Comparison of ENCODE assay signal across 8 mouse cellular contexts in the genomic region with DNA sequence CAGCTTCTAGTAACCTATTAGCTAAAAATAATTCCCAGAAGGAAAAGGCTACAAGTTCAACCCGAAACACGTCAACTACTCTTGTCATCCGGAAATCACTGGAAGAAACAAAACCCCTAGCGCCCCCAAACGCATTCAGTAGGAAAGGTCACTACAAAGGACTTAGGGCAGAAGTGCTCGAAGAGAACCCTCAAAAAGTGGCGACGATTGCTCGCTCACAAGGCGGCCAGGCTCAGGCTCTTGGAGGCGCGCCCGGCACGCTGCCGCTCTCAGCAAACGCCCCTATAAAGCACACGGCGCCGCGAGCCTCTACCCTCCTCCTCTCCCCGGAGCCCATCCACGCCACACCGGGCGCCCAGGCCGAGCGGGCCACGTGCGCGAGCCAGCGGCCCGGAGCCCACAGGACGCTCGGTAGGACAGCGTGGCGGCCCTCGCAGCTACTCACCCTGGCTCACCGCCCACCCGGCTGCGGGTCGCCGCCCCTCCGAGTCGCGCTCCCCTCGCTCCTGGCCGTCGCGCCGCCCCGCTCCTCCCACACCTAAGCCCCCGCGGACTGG. TPM values are rescaled to one million over a fixed set of nuclear protein-coding genes. Genes with fewer than 3 reads are reported as not detected.
DNase-seq lines count a peak whose midpoint lies in the region; ATAC-seq and TF ChIP-seq lines count a peak whose summit lies in the region.

No protein-coding gene starts in this region.

- H3K9me3 ChIP-seq in liver, embryonic 14.5 days (ENCODE audit: control insufficient read depth, low read length), result no peaks in the 10 kb centered on the region

- peak overlapping the region; percentile 83 for H3K9ac ChIP-seq in liver, embryonic 14.5 days (replicated peaks)

- under 1% methylated on average over 50 of the region's 52 CpGs for WGBS in liver, embryonic 14.5 days (ENCODE audit: insufficient replicate concordance)

- peak overlapping the region; percentile 87 for H3K27ac ChIP-seq in liver, embryonic 14.5 days

- no peak for TF ChIP-seq POLR2A in myocyte (IDR thresholded peaks at IDR 0.05; ENCODE audit: insufficient read length, low read depth)

- H3K4me2 ChIP-seq in liver, embryonic 14.5 days (ENCODE audit: low read depth), result peak overlapping the region; percentile 93
- peak overlapping the region; percentile 78 for H3K4me2 ChIP-seq in myocyte (ENCODE audit: low read depth)

- peaks cover 3% of the 10 kb centered on the region for H3K36me3 ChIP-seq in liver, embryonic 14.5 days (replicated peaks; ENCODE audit: control insufficient read depth, insufficient read depth, low read depth)
- no peaks in the 10 kb centered on the region for H3K36me3 ChIP-seq in myocyte (ENCODE audit: control insufficient read depth, insufficient read depth)

- peak overlapping the region; percentile 65 for H3ac ChIP-seq in myocyte (ENCODE audit: control insufficient read depth, insufficient read length)

- no peaks in the 10 kb centered on the region for H3K27me3 ChIP-seq in liver, embryonic 14.5 days (ENCODE audit: control insufficient read depth, insufficient read depth, low read length)
- no peaks in the 10 kb centered on the region for H3K27me3 ChIP-seq in myocyte (ENCODE audit: control insufficient read depth, insufficient read depth, insufficient read length)

- TF ChIP-seq EP300 in liver, embryonic 14.5 days (IDR thresholded peaks at IDR 0.05; ENCODE audit: low read depth), result no peak

- DNase-seq in adrenal gland, adult 2 months, result peak; percentile 79
- no peak for DNase-seq in adrenal gland, adult 18-20 months (ENCODE audit: low spot score in 2 of 2)
- peak; percentile 69 for DNase-seq in ES-CJ7 (ENCODE audit: low read depth, low spot score)
- DNase-seq in embryo, embryonic 10.5 days (ENCODE audit: low spot score), result peak; percentile 76
- DNase-seq in gastrocnemius, postnatal 4 days (ENCODE audit: low spot score in 2 of 2), result peak; percentile 41 to 80
- DNase-seq in kidney, adult 9 months, result peak; percentile 80
- peak; percentile 39 to 56 (median 49) for DNase-seq in liver, embryonic 14.5 days (ENCODE audit: low read depth in 3 of 3, low spot score in 3 of 3)

- H3K4me3 ChIP-seq in liver, embryonic 14.5 days (ENCODE audit: insufficient read depth in 1 of 2, low read depth in 2 of 2, low read length in 2 of 2), result peak overlapping the region; percentile 80 to 87
- peak overlapping the region; percentile 38 for H3K4me3 ChIP-seq in myocyte

- peak; percentile 37; the same call in 1 of the 2 replicates for TF ChIP-seq CTCF in liver, embryonic 14.5 days (IDR thresholded peaks at IDR 0.05; ENCODE audit: low read depth)

- H3K4me1 ChIP-seq in liver, embryonic 14.5 days (replicated peaks; ENCODE audit: control insufficient read depth in 2 of 2, insufficient read depth in 2 of 2, low read length in 1 of 2), result peaks cover 12 to 37% of the 10 kb centered on the region in 2 experiments

- peak; percentile 60 for ATAC-seq in liver, embryonic 14.5 days (ENCODE audit: insufficient read depth)

- H3K79me2 ChIP-seq in myocyte (ENCODE audit: control insufficient read depth, insufficient read depth), result peaks cover 50% of the 10 kb centered on the region

TF ChIP-seq in myocyte, 11 proteins besides CTCF, POLR2A, EP300 and RAD21:
- TF ChIP-seq REST (IDR thresholded peaks at IDR 0.05; ENCODE audit: insufficient read depth, insufficient read length), result no peak
- TF ChIP-seq TCF3 (IDR thresholded peaks at IDR 0.05; ENCODE audit: insufficient read length, low read depth), result no peak
- no peak for TF ChIP-seq E2F4 (IDR thresholded peaks at IDR 0.05; ENCODE audit: insufficient read depth)
- TF ChIP-seq MAX (IDR thresholded peaks at IDR 0.05; ENCODE audit: low read depth), result no peak
- no peak for TF ChIP-seq CEBPB (IDR thresholded peaks at IDR 0.05; ENCODE audit: insufficient read depth, poor library complexity, severe bottlenecking)
- no peak for TF ChIP-seq USF1 (IDR thresholded peaks at IDR 0.05; ENCODE audit: low read depth)
- TF ChIP-seq MYOD1 (IDR thresholded peaks at IDR 0.05; ENCODE audit: control insufficient read depth in 1 of 3, insufficient read length in 2 of 3, low read depth in 2 of 3), result peak in 1 of 3 experiments; percentile 2
- no peak for TF ChIP-seq TCF12 (IDR thresholded peaks at IDR 0.05; ENCODE audit: insufficient read depth, poor library complexity, severe bottlenecking)
- peak in 2 of 3 experiments; percentile 8 to 11 for TF ChIP-seq MYOG (IDR thresholded peaks at IDR 0.05; ENCODE audit: control insufficient read depth in 1 of 3, insufficient read depth in 1 of 3, insufficient read length in 2 of 3, low read depth in 2 of 3)
- no peak for TF ChIP-seq SRF (IDR thresholded peaks at IDR 0.05; ENCODE audit: control insufficient read depth, insufficient read length, low read depth)
- peak; percentile 35 for TF ChIP-seq POLR2AphosphoS2 (IDR thresholded peaks at IDR 0.05; ENCODE audit: insufficient read length, low read depth)

RNA-seq across cellular contexts. Expression of a gene that starts 0.9 kb away (rescaled TPM):
- total RNA-seq in adrenal gland, adult 2 months (2021), result 10 to 100 TPM; 37.0 to 62.2 TPM
- 74.9 and 88.3 TPM in 2 replicates for polyA plus RNA-seq in adrenal gland, adult 2 months (2012; rRNA removed)
- total RNA-seq in adrenal gland, adult 18-20 months (2021), result 10 to 100 TPM; 47.8 to 55.9 TPM
- 10 to 100 TPM; 46.3 to 50.8 TPM for total RNA-seq in gastrocnemius, postnatal 4 days (2021)
- 30.9 and 35.7 TPM in 2 replicates for polyA plus RNA-seq in liver, embryonic 14.5 days (2012; rRNA removed)
- polyA plus RNA-seq in liver, embryonic 14.5 days (2014; fragmentation: Nextera tagmentation; extraction: Ambion mirVana), result 25.1 and 27.5 TPM in 2 replicates
- 68.7 TPM for polyA plus RNA-seq in myocyte (2012; fragmentation: generic; extraction: Trizol)

RNA-seq across cellular contexts. Expression of a gene that starts 36.4 kb away (rescaled TPM):
- total RNA-seq in adrenal gland, adult 2 months (2021), result 10 to 100 TPM; 17.7 to 20.1 TPM
- 38.3 and 40.9 TPM in 2 replicates for polyA plus RNA-seq in adrenal gland, adult 2 months (2012; rRNA removed)
- 10 to 100 TPM; 21.6 to 22.9 TPM for total RNA-seq in adrenal gland, adult 18-20 months (2021)
- total RNA-seq in gastrocnemius, postnatal 4 days (2021), result 10 to 100 TPM; 19.8 to 25.2 TPM
- polyA plus RNA-seq in liver, embryonic 14.5 days (2012; rRNA removed), result 10.7 and 14.0 TPM in 2 replicates
- polyA plus RNA-seq in liver, embryonic 14.5 days (2014; fragmentation: Nextera tagmentation; extraction: Ambion mirVana), result 11.1 and 15.0 TPM in 2 replicates
- polyA plus RNA-seq in myocyte (2012; fragmentation: generic; extraction: Trizol), result 20.0 TPM

RNA-seq across cellular contexts. Expression of a gene that starts 47.7 kb away (rescaled TPM):
- 10 to 100 TPM; 36.9 to 53.7 TPM for total RNA-seq in adrenal gland, adult 2 months (2021)
- 13.2 and 16.0 TPM in 2 replicates for polyA plus RNA-seq in adrenal gland, adult 2 months (2012; rRNA removed)
- total RNA-seq in adrenal gland, adult 18-20 months (2021), result 10 to 100 TPM; 44.3 to 54.0 TPM
- 10 to 100 TPM; 14.9 to 16.7 TPM for total RNA-seq in gastrocnemius, postnatal 4 days (2021)
- polyA plus RNA-seq in liver, embryonic 14.5 days (2012; rRNA removed), result 7.4 and 9.2 TPM in 2 replicates
- 22.3 and 24.2 TPM in 2 replicates for polyA plus RNA-seq in liver, embryonic 14.5 days (2014; fragmentation: Nextera tagmentation; extraction: Ambion mirVana)
- 51.2 TPM for polyA plus RNA-seq in myocyte (2012; fragmentation: generic; extraction: Trizol)

RNA-seq across cellular contexts. Expression of a gene that starts 53.7 kb away (rescaled TPM):
- total RNA-seq in adrenal gland, adult 2 months (2021), result 100 to 1,000 TPM in 1 of 2 experiments, 10 to 100 TPM in 1; 91.3 to 101 TPM
- polyA plus RNA-seq in adrenal gland, adult 2 months (2012; rRNA removed), result 110 and 145 TPM in 2 replicates
- total RNA-seq in adrenal gland, adult 18-20 months (2021), result 100 to 1,000 TPM in 1 of 2 experiments, 10 to 100 TPM in 1; 71.7 to 116 TPM
- 10 to 100 TPM; 69.8 to 79.2 TPM for total RNA-seq in gastrocnemius, postnatal 4 days (2021)
- 37.0 and 44.7 TPM in 2 replicates for polyA plus RNA-seq in liver, embryonic 14.5 days (2012; rRNA removed)
- 100 and 124 TPM in 2 replicates for polyA plus RNA-seq in liver, embryonic 14.5 days (2014; fragmentation: Nextera tagmentation; extraction: Ambion mirVana)
- 68.5 TPM for polyA plus RNA-seq in myocyte (2012; fragmentation: generic; extraction: Trizol)

Comparison
In these comparisons a context has a peak if more than half of its experiments do, and no peak if none do; other contexts are left out.
1. DNase-seq: peak in adrenal gland, adult 2 months (single experiment), ES-CJ7 (single experiment), embryo, embryonic 10.5 days (single experiment), gastrocnemius, postnatal 4 days (2 of 2), kidney, adult 9 months (single experiment) and liver, embryonic 14.5 days (3 of 3); none in adrenal gland, adult 18-20 months (0 of 2).